Mouse (Mus musculus): ENCODE data around the gene Tbc1d4. TPM values are rescaled to one million over a fixed set of nuclear protein-coding genes. Genes with fewer than 3 reads are reported as not detected.
A peak's percentile ranks its signal among the peaks of the same experiment; 100 is the strongest.

Tbc1d4 gene
- polyA plus RNA-seq, 1 experiment: 1.6 TPM

DNA sequence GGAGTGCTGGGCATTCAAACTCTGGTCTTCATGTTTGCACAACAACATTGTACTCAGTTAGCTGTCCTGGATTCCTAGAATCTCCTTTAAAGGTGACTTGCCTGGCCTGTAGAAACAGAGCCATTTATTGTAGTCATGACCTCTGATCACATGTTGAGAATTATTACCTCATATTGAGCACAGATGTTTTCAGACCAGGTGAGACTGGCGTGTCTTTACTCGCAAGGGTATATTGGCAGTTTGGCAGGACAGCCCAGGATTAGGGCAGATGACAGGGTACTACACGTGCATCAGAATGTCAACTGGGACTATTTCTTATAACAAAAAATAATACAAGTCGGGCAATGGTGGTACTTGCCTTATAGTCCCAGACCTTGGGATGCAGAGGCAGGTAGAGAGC is 41.6 kb upstream of the Tbc1d4 start:
- H3K36me3 ChIP-seq (ENCODE audit: control insufficient read depth, insufficient read depth, low read length, poor library complexity, severe bottlenecking): no peaks in the 10 kb centered on the region
- no peak overlapping the region for H3K9ac ChIP-seq (ENCODE audit: low read depth, poor library complexity, severe bottlenecking)
- H3K9me3 ChIP-seq (replicated peaks; ENCODE audit: control insufficient read depth, insufficient read depth, low read length, poor library complexity, severe bottlenecking): no peaks in the 10 kb centered on the region
- no peak overlapping the region for H3K4me3 ChIP-seq (ENCODE audit: low read depth, low read length)
- no peaks in the 10 kb centered on the region for H3K4me1 ChIP-seq (ENCODE audit: control insufficient read depth, insufficient read depth, low read length)
- no peaks in the 10 kb centered on the region for H3K27me3 ChIP-seq (ENCODE audit: control insufficient read depth, insufficient read depth, low read length, poor library complexity, severe bottlenecking)
- TF ChIP-seq CTCF (IDR thresholded peaks at IDR 0.05; ENCODE audit: low read depth, low read length): no peak
- TF ChIP-seq POLR2A (IDR thresholded peaks at IDR 0.05; ENCODE audit: insufficient read depth, low read length): no peak
- no peak for TF ChIP-seq EP300 (IDR thresholded peaks at IDR 0.05; ENCODE audit: insufficient read depth, low read depth, low read length)
- H3K27ac ChIP-seq (ENCODE audit: insufficient read depth, low read length): no peak overlapping the region

- no peaks in the 10 kb centered on the region for H3K9me3 ChIP-seq (replicated peaks; ENCODE audit: control insufficient read depth, insufficient read depth, low read length, poor library complexity, severe bottlenecking)
Observed at GRCm38 (mm10) chr14:101644948-101645347, 36.0 kb upstream of the Tbc1d4 start.

DNA sequence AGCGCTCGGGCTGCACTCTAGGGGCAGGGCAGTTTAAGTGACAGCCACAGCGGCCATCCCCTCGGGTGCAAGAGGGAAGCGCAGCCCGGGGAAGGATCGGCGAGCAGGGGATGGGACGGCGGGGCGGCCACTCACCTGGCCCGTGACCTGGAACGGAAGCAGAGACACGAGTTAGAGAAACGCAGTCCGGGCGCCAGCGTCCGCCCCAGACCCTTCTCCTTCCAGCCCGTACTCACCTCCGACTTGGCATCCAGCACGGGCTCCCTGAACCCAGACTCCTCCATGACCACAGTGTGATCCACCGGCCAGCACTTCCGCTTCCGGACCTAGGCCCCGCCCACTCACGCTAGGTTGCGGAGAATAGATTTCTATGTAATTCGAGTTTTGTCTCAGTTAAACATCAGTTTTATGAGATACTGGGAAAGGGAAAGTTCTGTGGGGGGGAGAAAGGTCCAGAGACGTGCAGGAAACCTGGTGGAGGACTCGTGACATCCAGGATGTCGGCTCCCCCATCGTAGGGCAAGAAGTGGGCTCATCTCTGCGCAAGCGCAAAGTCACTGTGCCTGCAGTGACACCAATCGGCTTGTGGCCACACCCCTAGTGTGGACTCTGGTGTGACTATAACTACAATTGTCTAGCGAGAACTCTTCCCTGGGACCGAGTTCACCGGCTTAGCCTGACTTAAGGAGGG is 31.3 kb upstream of the Tbc1d4 start, which contains the start of gene Commd6:
TSS of gene Commd6 (minus strand) at position 534 of the 691 bp plus-strand sequence.
- Histone ChIP-seq H3K9ac (ENCODE audit: low read depth, poor library complexity, severe bottlenecking) (peak within 1 kb of the TSS; percentile 41), H3K27me3 (ENCODE audit: control insufficient read depth, insufficient read depth, low read length, poor library complexity, severe bottlenecking) (no peaks in the 10 kb centered on the region), H3K27ac (ENCODE audit: insufficient read depth, low read length) (no peak within 1 kb of the TSS), H3K9me3 (replicated peaks; ENCODE audit: control insufficient read depth, insufficient read depth, low read length, poor library complexity, severe bottlenecking) (no peaks in the 10 kb centered on the region), H3K4me3 (ENCODE audit: low read depth, low read length) (peak within 1 kb of the TSS; percentile 80), H3K4me1 (ENCODE audit: control insufficient read depth, insufficient read depth, low read length) (peaks cover 2% of the 10 kb centered on the region), H3K36me3 (ENCODE audit: control insufficient read depth, insufficient read depth, low read length, poor library complexity, severe bottlenecking) (no peaks in the 10 kb centered on the region; the same call in 1 of the 2 replicates)
- no peak for TF ChIP-seq EP300 (IDR thresholded peaks at IDR 0.05; ENCODE audit: insufficient read depth, low read depth, low read length)
- TF ChIP-seq POLR2A (IDR thresholded peaks at IDR 0.05; ENCODE audit: insufficient read depth, low read length): peak; percentile 48

More at GRCm38 (mm10) chr14:101644948-101645347, 36.0 kb upstream of the Tbc1d4 start:
- Histone ChIP-seq H3K36me3 (ENCODE audit: control insufficient read depth, insufficient read depth, low read length, poor library complexity, severe bottlenecking) (no peaks in the 10 kb centered on the region), H3K4me1 (ENCODE audit: control insufficient read depth, insufficient read depth, low read length) (no peaks in the 10 kb centered on the region), H3K9ac (ENCODE audit: low read depth, poor library complexity, severe bottlenecking) (no peak overlapping the region), H3K27me3 (ENCODE audit: control insufficient read depth, insufficient read depth, low read length, poor library complexity, severe bottlenecking) (no peaks in the 10 kb centered on the region), H3K4me3 (ENCODE audit: low read depth, low read length) (no peak overlapping the region), H3K27ac (ENCODE audit: insufficient read depth, low read length) (no peak overlapping the region)
- TF ChIP-seq CTCF (IDR thresholded peaks at IDR 0.05; ENCODE audit: low read depth, low read length) (no peak), EP300 (IDR thresholded peaks at IDR 0.05; ENCODE audit: insufficient read depth, low read depth, low read length) (no peak), POLR2A (IDR thresholded peaks at IDR 0.05; ENCODE audit: insufficient read depth, low read length) (no peak)

- Histone ChIP-seq H3K4me3 (ENCODE audit: low read depth, low read length) (no peak overlapping the region), H3K27me3 (ENCODE audit: control insufficient read depth, insufficient read depth, low read length, poor library complexity, severe bottlenecking) (no peaks in the 10 kb centered on the region), H3K27ac (ENCODE audit: insufficient read depth, low read length) (no peak overlapping the region), H3K4me1 (ENCODE audit: control insufficient read depth, insufficient read depth, low read length) (peaks cover 2% of the 10 kb centered on the region), H3K9ac (ENCODE audit: low read depth, poor library complexity, severe bottlenecking) (no peak overlapping the region), H3K36me3 (ENCODE audit: control insufficient read depth, insufficient read depth, low read length, poor library complexity, severe bottlenecking) (peaks cover 7% of the 10 kb centered on the region), H3K9me3 (replicated peaks; ENCODE audit: control insufficient read depth, insufficient read depth, low read length, poor library complexity, severe bottlenecking) (no peaks in the 10 kb centered on the region)
- TF ChIP-seq EP300 (IDR thresholded peaks at IDR 0.05; ENCODE audit: insufficient read depth, low read depth, low read length): no peak
- TF ChIP-seq CTCF (IDR thresholded peaks at IDR 0.05; ENCODE audit: low read depth, low read length): no peak
- TF ChIP-seq POLR2A (IDR thresholded peaks at IDR 0.05; ENCODE audit: insufficient read depth, low read length): no peak
Observed at GRCm38 (mm10) chr14:101637381-101637780, 28.4 kb upstream of the Tbc1d4 start.

DNA sequence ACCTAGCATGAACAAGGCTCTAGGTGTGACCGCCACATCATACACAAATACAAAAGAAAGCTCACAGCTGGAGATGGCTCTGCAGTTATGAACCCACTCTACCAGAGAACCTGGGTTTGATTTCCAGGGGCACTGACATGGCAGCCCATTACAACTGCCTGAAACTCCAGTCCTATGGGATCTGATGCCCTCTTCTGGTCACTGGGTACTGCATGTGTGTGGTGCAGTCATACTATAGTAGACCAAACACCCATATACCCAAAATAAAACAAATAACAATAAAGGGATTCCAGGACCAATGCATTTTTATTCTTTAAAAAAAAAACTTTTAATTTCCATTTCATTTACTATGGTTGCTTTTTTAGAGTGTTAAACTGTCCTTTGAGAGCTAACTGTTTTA is 26.8 kb upstream of the Tbc1d4 start:
- Histone ChIP-seq H3K9me3 (replicated peaks; ENCODE audit: control insufficient read depth, insufficient read depth, low read length, poor library complexity, severe bottlenecking) (no peaks in the 10 kb centered on the region), H3K27ac (ENCODE audit: insufficient read depth, low read length) (no peak overlapping the region), H3K4me3 (ENCODE audit: low read depth, low read length) (no peak overlapping the region), H3K4me1 (ENCODE audit: control insufficient read depth, insufficient read depth, low read length) (peaks cover 2% of the 10 kb centered on the region), H3K36me3 (ENCODE audit: control insufficient read depth, insufficient read depth, low read length, poor library complexity, severe bottlenecking) (peaks cover 7% of the 10 kb centered on the region), H3K9ac (ENCODE audit: low read depth, poor library complexity, severe bottlenecking) (no peak overlapping the region), H3K27me3 (ENCODE audit: control insufficient read depth, insufficient read depth, low read length, poor library complexity, severe bottlenecking) (no peaks in the 10 kb centered on the region)
- TF ChIP-seq CTCF (IDR thresholded peaks at IDR 0.05; ENCODE audit: low read depth, low read length) (peak; percentile 15), EP300 (IDR thresholded peaks at IDR 0.05; ENCODE audit: insufficient read depth, low read depth, low read length) (no peak)

DNA sequence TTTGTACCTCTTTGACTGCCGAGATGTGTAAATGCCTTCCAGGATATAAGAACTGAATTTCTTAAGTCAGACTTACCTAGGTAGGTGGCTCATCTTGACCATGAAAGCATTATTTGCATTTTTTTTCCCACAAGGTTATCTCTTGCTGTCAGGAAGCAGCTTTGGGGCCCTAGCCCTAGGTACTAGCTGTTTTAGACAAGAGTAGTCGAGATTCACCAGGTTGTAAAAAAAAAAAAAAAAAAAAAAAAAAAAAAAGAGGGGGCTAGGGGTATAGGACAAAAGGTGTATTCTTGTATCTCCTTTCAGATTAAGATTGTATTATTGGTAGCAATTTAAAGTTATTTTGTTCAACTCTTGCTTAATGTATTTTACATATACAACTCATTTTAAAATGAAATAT is 21.6 kb upstream of the Tbc1d4 start:
- Histone ChIP-seq H3K4me1 (ENCODE audit: control insufficient read depth, insufficient read depth, low read length) (no peaks in the 10 kb centered on the region), H3K4me3 (ENCODE audit: low read depth, low read length) (no peak overlapping the region), H3K27ac (ENCODE audit: insufficient read depth, low read length) (no peak overlapping the region), H3K9ac (ENCODE audit: low read depth, poor library complexity, severe bottlenecking) (no peak overlapping the region), H3K36me3 (ENCODE audit: control insufficient read depth, insufficient read depth, low read length, poor library complexity, severe bottlenecking) (peaks cover 7% of the 10 kb centered on the region), H3K27me3 (ENCODE audit: control insufficient read depth, insufficient read depth, low read length, poor library complexity, severe bottlenecking) (no peaks in the 10 kb centered on the region), H3K9me3 (replicated peaks; ENCODE audit: control insufficient read depth, insufficient read depth, low read length, poor library complexity, severe bottlenecking) (no peaks in the 10 kb centered on the region)
- no peak for TF ChIP-seq EP300 (IDR thresholded peaks at IDR 0.05; ENCODE audit: insufficient read depth, low read depth, low read length)
- no peak for TF ChIP-seq CTCF (IDR thresholded peaks at IDR 0.05; ENCODE audit: low read depth, low read length)
- no peak for TF ChIP-seq POLR2A (IDR thresholded peaks at IDR 0.05; ENCODE audit: insufficient read depth, low read length)

Measured in ES-Bruce4 (cell line).